Mouse (Mus musculus) T-helper 2 cell (primary cell): ENCODE data around the gene Calhm3.

Experiments used
- in situ Hi-C: fragments of 300-600 bp; cut with MboI, MseI; formaldehyde crosslinking; loops from one replicate; pipeline ENCODE4 v1.15.1; 2025; ENCODE audit warnings: high pct_unique_total_duplicates

Calhm3 gene

GRCm38 (mm10) chr19:47121054-47121453 lies 36.5 kb downstream of the Calhm3 start:
- in situ Hi-C loops = no loop called here

- in situ Hi-C loops = no loop called here
Observed at GRCm38 (mm10) chr19:47118634-47119033, 38.9 kb downstream of the Calhm3 start.

- in situ Hi-C loops = no loop called here
Observed at GRCm38 (mm10) chr19:47104641-47105271, 52.8 kb downstream of the Calhm3 start.
